Mouse (Mus musculus) hindbrain, embryonic 14.5 days (tissue): ENCODE results near the gene Ptprg. TPM values are rescaled to one million over a fixed set of nuclear protein-coding genes. Genes with fewer than 3 reads are reported as not detected.
A peak's percentile ranks its signal among the peaks of the same experiment; 100 is the strongest.

Experiments
- ATAC-seq: fragments of 200-750 bp; cut with Nextera tagmentation; 2 replicates; pipeline ENCODE4 v1.8.0; 2017; ENCODE audit warnings: moderate number of reproducible peaks, mild to moderate bottlenecking, moderate TSS enrichment, moderate library complexity; ENCODE audit not compliant: low FRiP score
- DNase-seq: peaks from one replicate; pipeline ENCODE4 v3.0.0-alpha.2; 2015; ENCODE audit warnings: low spot score
- H3K27ac ChIP-seq: fragments of 300-500 bp; sonication (generic); 2 replicates; pipeline ENCODE4 v1.5.1; 2014; ENCODE audit warnings: mild to moderate bottlenecking, moderate library complexity
- H3K27me3 ChIP-seq: fragments of 300-500 bp; sonication (generic); 2 replicates; pipeline ENCODE4 v1.6.1; 2014; ENCODE audit warnings: mild to moderate bottlenecking, low read length, mixed read lengths; ENCODE audit not compliant: control insufficient read depth, insufficient read depth
- H3K36me3 ChIP-seq: fragments of 300-500 bp; sonication (generic); replicated peaks from 2 replicates; pipeline ENCODE4 v1.6.1; 2014; ENCODE audit not compliant: control insufficient read depth, insufficient read depth
- H3K4me1 ChIP-seq: fragments of 300-500 bp; sonication (generic); replicated peaks from 2 replicates; pipeline ENCODE4 v1.6.1; 2014; ENCODE audit warnings: antibody characterized with exemption, low read length, mixed read lengths; ENCODE audit not compliant: control insufficient read depth, insufficient read depth
- H3K4me2 ChIP-seq: fragments of 300-500 bp; sonication (generic); replicated peaks from 2 replicates; pipeline ENCODE4 v1.6.1; 2014; ENCODE audit warnings: mild to moderate bottlenecking, moderate library complexity
- H3K4me3 ChIP-seq: fragments of 300-500 bp; sonication (generic); replicated peaks from 2 replicates; pipeline ENCODE4 v1.5.1; 2014; ENCODE audit warnings: mild to moderate bottlenecking, low read length
- H3K9ac ChIP-seq: fragments of 300-500 bp; sonication (generic); 2 replicates; pipeline ENCODE4 v1.6.1; 2014
- H3K9me3 ChIP-seq: fragments of 300-500 bp; sonication (generic); 2 replicates; pipeline ENCODE4 v1.6.1; 2016; ENCODE audit warnings: low read length; ENCODE audit not compliant: control insufficient read depth
- WGBS: fragments of 180-500 bp; shearing (Covaris S2); extraction: QIAGEN DNeasy Blood & Tissue Kit; methylation state at CpG from one replicate; pipeline ENCODE4 v1.1.7; 2014; 5-methylcytosine and 5-hydroxymethylcytosine counted together
- polyA plus RNA-seq: library from polyadenylated mRNA; unstranded; fragments of >200 nt; fragmentation: Nextera tagmentation; extraction: Ambion mirVana; gene quantifications from 2 replicates; pipeline ENCODE4 v1.2.1, GENCODE M21; 2014

The Ptprg gene
- polyA plus RNA-seq, 1 experiment from 2014 or later = 49.0 TPM

DNA sequence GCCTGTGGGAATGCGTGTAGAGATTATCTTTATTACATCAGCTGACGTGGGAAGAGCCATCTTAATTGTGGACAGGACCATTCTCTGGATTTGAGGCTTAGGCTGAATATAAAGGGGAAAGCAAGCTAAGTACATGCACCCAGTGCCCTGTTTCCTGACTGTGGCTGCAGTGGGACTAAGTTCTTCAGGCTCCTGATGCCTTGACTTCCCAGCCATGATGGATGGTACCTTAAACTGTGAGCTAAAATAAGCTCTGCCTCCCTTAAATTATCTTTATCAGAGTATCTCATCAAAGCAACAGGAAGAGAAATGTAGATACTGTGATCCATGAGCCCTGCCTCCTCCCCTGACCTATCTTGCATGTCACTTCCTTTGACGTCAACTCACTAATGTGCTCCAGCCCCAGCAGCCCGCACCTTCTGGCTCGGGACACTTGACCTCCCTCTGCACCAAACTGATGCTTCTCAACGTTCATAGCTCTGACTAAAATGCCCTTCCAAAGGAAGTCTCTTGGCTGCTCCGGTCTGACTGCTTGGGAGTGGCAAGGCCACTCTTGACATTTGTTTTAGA lies 578.8 kb downstream of the Ptprg start:
- Histone ChIP-seq H3K9ac (no peak overlapping the region), H3K27ac (no peak overlapping the region), H3K36me3 (no peaks in the 10 kb centered on the region), H3K4me3 (no peak overlapping the region), H3K4me1 (no peaks in the 10 kb centered on the region), H3K27me3 (no peaks in the 10 kb centered on the region), H3K9me3 (no peaks in the 10 kb centered on the region), H3K4me2 (no peak overlapping the region)
- no peak for ATAC-seq
- DNase-seq = no peak
- WGBS = 86% methylated on average over 7 of the region's 7 CpGs

GRCm38 (mm10) chr14:12133163-12133562 lies 579.8 kb downstream of the Ptprg start:
- H3K4me1 ChIP-seq = no peaks in the 10 kb centered on the region
- H3K27ac ChIP-seq = no peak overlapping the region
- H3K4me2 ChIP-seq = no peak overlapping the region
- H3K27me3 ChIP-seq = no peaks in the 10 kb centered on the region
- no peak for ATAC-seq
- H3K36me3 ChIP-seq = no peaks in the 10 kb centered on the region
- H3K4me3 ChIP-seq = no peak overlapping the region
- 87% methylated on average over 3 of the region's 3 CpGs for WGBS
- no peak for DNase-seq
- no peak overlapping the region for H3K9ac ChIP-seq
- H3K9me3 ChIP-seq = no peaks in the 10 kb centered on the region

GRCm38 (mm10) chr14:12134504-12134903 lies 581.2 kb downstream of the Ptprg start:
- H3K4me2 ChIP-seq = no peak overlapping the region
- no peak overlapping the region for H3K4me3 ChIP-seq
- 92% methylated on average over 4 of the region's 4 CpGs for WGBS
- no peaks in the 10 kb centered on the region for H3K9me3 ChIP-seq
- no peaks in the 10 kb centered on the region for H3K36me3 ChIP-seq
- H3K27ac ChIP-seq = no peak overlapping the region
- H3K4me1 ChIP-seq = no peaks in the 10 kb centered on the region
- no peak for ATAC-seq
- no peaks in the 10 kb centered on the region for H3K27me3 ChIP-seq
- H3K9ac ChIP-seq = no peak overlapping the region
- no peak for DNase-seq

- H3K4me2 ChIP-seq = no peak overlapping the region
- no peak overlapping the region for H3K4me3 ChIP-seq
- H3K4me1 ChIP-seq = peaks cover 7% of the 10 kb centered on the region; the same call in 1 of the 2 replicates
- 47% methylated on average over 4 of the region's 4 CpGs for WGBS
- ATAC-seq = no peak
- no peaks in the 10 kb centered on the region for H3K27me3 ChIP-seq
- no peak overlapping the region for H3K27ac ChIP-seq
- no peaks in the 10 kb centered on the region for H3K36me3 ChIP-seq
- no peak for DNase-seq
- H3K9me3 ChIP-seq = no peaks in the 10 kb centered on the region
- H3K9ac ChIP-seq = no peak overlapping the region
Measured at GRCm38 (mm10) chr14:12136536-12136935, 583.2 kb downstream of the Ptprg start.

GRCm38 (mm10) chr14:12139643-12140481 lies 586.5 kb downstream of the Ptprg start:
- Histone ChIP-seq H3K4me1 (peaks cover 24% of the 10 kb centered on the region), H3K27ac (no peak overlapping the region), H3K27me3 (no peaks in the 10 kb centered on the region), H3K36me3 (0 out of 2 replicates have a peak, but pooled peaks cover 5% of the 10 kb centered on the region), H3K9ac (0 out of 2 replicates have a peak overlapping the region, but pooled peaks have one; percentile 34), H3K4me3 (no peak overlapping the region), H3K9me3 (no peaks in the 10 kb centered on the region), H3K4me2 (peak overlapping the region; percentile 40)
- ATAC-seq = peak; percentile 69
- WGBS = 44% methylated on average over 18 of the region's 18 CpGs
- DNase-seq = peak; percentile 93

DNA sequence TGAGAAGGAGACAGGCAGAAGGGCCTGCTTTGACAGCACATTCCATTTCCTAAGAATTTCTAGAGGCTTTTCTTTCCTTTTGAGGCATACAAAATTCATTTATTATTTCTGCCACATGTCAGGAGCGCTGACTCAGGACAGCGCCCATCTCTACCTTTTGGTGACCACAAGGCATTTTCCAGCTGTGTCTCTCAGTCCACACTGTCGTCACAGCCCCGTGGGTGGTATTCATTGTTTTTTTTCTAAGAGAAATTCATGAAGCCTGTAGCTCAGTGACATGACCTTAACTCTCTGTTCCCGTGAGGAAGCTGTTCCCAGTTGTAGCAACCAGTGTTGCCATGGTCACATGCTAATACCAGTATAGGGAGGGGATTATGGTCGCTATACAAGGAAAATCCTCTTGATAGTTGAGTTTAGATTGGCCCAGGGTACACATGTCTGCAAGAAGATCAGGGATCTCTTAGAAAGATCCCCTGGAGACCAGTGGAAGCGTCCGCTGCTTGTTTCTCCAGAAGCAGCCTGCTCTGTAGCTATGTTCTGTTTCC lies 590.7 kb downstream of the Ptprg start:
- ATAC-seq (no peak), DNase-seq (no peak)
- Histone ChIP-seq H3K36me3 (peaks cover 11% of the 10 kb centered on the region), H3K4me2 (no peak overlapping the region), H3K4me1 (peaks cover 24% of the 10 kb centered on the region), H3K4me3 (no peak overlapping the region), H3K9ac (no peak overlapping the region), H3K27me3 (no peaks in the 10 kb centered on the region), H3K9me3 (no peaks in the 10 kb centered on the region), H3K27ac (0 out of 2 replicates have a peak overlapping the region, but pooled peaks have one; percentile 24)
- WGBS = 24% methylated on average over 8 of the region's 8 CpGs

DNA sequence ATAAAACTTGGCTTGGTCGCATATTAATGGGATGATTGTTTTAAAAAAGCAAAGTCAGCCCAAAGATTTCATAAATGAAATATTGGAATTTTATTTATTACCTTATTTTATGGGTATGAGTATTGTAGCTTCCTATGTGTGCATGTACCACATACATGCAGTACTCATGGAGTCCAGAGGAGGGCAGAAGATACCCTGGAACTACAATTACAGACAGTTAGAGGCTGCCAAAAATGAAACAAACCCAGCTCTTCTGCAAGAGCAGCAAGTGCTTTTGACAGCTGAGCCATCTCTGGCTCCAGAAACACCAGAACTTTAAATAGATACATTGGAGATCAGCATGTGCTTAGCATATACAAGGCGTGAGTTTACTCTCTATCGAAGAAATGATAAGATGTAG lies 592.6 kb downstream of the Ptprg start:
- Histone ChIP-seq H3K4me2 (no peak overlapping the region), H3K4me3 (no peak overlapping the region), H3K4me1 (peaks cover 17% of the 10 kb centered on the region), H3K36me3 (peaks cover 11% of the 10 kb centered on the region), H3K27me3 (no peaks in the 10 kb centered on the region), H3K27ac (no peak overlapping the region), H3K9ac (no peak overlapping the region), H3K9me3 (no peaks in the 10 kb centered on the region)
- WGBS = 98% methylated on average over 3 of the region's 3 CpGs
- ATAC-seq (no peak), DNase-seq (no peak)

- H3K4me2 ChIP-seq = no peak overlapping the region
- no peak for ATAC-seq
- DNase-seq = no peak
- H3K9me3 ChIP-seq = no peaks in the 10 kb centered on the region
- no peaks in the 10 kb centered on the region for H3K4me1 ChIP-seq
- H3K27me3 ChIP-seq = no peaks in the 10 kb centered on the region
- no peak overlapping the region for H3K9ac ChIP-seq
- no peak overlapping the region for H3K4me3 ChIP-seq
- H3K27ac ChIP-seq = no peak overlapping the region
- WGBS = 91% methylated on average over 3 of the region's 3 CpGs
- H3K36me3 ChIP-seq = peaks cover 6% of the 10 kb centered on the region
Measured at GRCm38 (mm10) chr14:12149529-12149928, 596.2 kb downstream of the Ptprg start.

GRCm38 (mm10) chr14:12151927-12152326 lies 598.6 kb downstream of the Ptprg start:
- ATAC-seq (peak; percentile 89), DNase-seq (peak; percentile 85)
- Histone ChIP-seq H3K4me1 (no peaks in the 10 kb centered on the region), H3K9ac (no peak overlapping the region), H3K27me3 (no peaks in the 10 kb centered on the region), H3K36me3 (no peaks in the 10 kb centered on the region), H3K4me3 (no peak overlapping the region), H3K27ac (no peak overlapping the region), H3K9me3 (no peaks in the 10 kb centered on the region), H3K4me2 (no peak overlapping the region)
- WGBS = 54% methylated on average over 3 of the region's 3 CpGs
